Mouse (Mus musculus) embryo, embryonic 10.5 days (tissue): ENCODE data around the gene Sirt7.

Source experiments
- DNase-seq: peaks from one replicate; pipeline ENCODE4 v3.0.0-alpha.2; 2015; ENCODE audit warnings: low spot score

Sirt7 gene

GRCm38 (mm10) chr11:120641255-120641654, 16.2 kb upstream of the Sirt7 start:
- DNase-seq: no peak

- no peak for DNase-seq
Measured at GRCm38 (mm10) chr11:120634810-120635209, 9.8 kb upstream of the Sirt7 start.

GRCm38 (mm10) chr11:120633520-120634343, 8.7 kb upstream of the Sirt7 start, which contains the start of gene Mafg:
TSS of gene Mafg (minus strand) at chr11:120633600.
- peak; percentile 98 for DNase-seq

GRCm38 (mm10) chr11:120632559-120633519, 7.8 kb upstream of the Sirt7 start:
- DNase-seq: peak; percentile 70

GRCm38 (mm10) chr11:120631726-120632448, 6.8 kb upstream of the Sirt7 start:
- DNase-seq: no peak

- DNase-seq: no peak
Measured at GRCm38 (mm10) chr11:120630881-120631725, 6.1 kb upstream of the Sirt7 start.

GRCm38 (mm10) chr11:120630401-120630871, 5.4 kb upstream of the Sirt7 start:
- DNase-seq: peak; percentile 3

GRCm38 (mm10) chr11:120629911-120630310, 4.9 kb upstream of the Sirt7 start:
- peak; percentile 33 for DNase-seq

GRCm38 (mm10) chr11:120629341-120629730, 4.3 kb upstream of the Sirt7 start:
- DNase-seq: no peak

GRCm38 (mm10) chr11:120628601-120629340, 3.7 kb upstream of the Sirt7 start:
- DNase-seq: no peak

GRCm38 (mm10) chr11:120627468-120628300, 2.6 kb upstream of the Sirt7 start:
- no peak for DNase-seq

- DNase-seq: no peak
Measured at GRCm38 (mm10) chr11:120626785-120627467, 1.9 kb upstream of the Sirt7 start.

GRCm38 (mm10) chr11:120624680-120625111, 344 bp downstream of the Sirt7 start:
- peak; percentile 91 for DNase-seq

- DNase-seq: peak; percentile 74
Measured at GRCm38 (mm10) chr11:120623961-120624679, 920 bp downstream of the Sirt7 start.

- DNase-seq: no peak
Measured at GRCm38 (mm10) chr11:120622805-120623204, 2.2 kb downstream of the Sirt7 start.

- no peak for DNase-seq
Measured at GRCm38 (mm10) chr11:120620195-120620594, 4.8 kb downstream of the Sirt7 start.

- DNase-seq: no peak
Measured at GRCm38 (mm10) chr11:120618619-120619535, 6.2 kb downstream of the Sirt7 start.
